Comparison of ENCODE assay signal across 20 mouse cellular contexts in genomic region chr19:28284098-28284569, GRCm38 (mm10).
DNase-seq lines count a peak whose midpoint lies in the region; ATAC-seq and TF ChIP-seq lines count a peak whose summit lies in the region.
"Had no signal": no experiment of that assay in that cellular context is flagged by ENCODE, and none has a peak within 500 bp of the region (broad histone marks: within the 10 kb centered on the region; RNA-seq: fewer than 3 reads in every experiment).

No protein-coding gene starts in this region.

- DNase-seq in embryonic facial prominence, embryonic 10.5 days (ENCODE audit: low spot score), result no peak
- DNase-seq in 3134 (ENCODE audit: extremely low read depth, insufficient read length, low spot score) (peak; percentile 71), NIH3T3 (ENCODE audit: low read depth) (peak; percentile 91)
- no peak for DNase-seq in left cerebral cortex, adult 8-10 months (ENCODE audit: low spot score in 2 of 2)
- DNase-seq in adrenal gland, postnatal 4 days (ENCODE audit: low spot score in 2 of 2), result no peak
- DNase-seq: adrenal gland, adult 8-10 months; adrenal gland, postnatal 36 days; cerebellum, adult 11-12 months; cerebellum, adult 9-10 months; cerebellum, postnatal 36 days; forebrain, postnatal 0 days; heart, postnatal 36 days had no signal

- TF ChIP-seq POLR2A in embryonic fibroblast, embryonic 13.5 days (IDR thresholded peaks at IDR 0.05; ENCODE audit: low read depth, low read length), result no peak

- ATAC-seq in embryonic facial prominence, embryonic 13.5 days (ENCODE audit: insufficient number of reproducible peaks, insufficient read depth, low FRiP score, low TSS enrichment, low read depth), result no peak
- ATAC-seq: forebrain, embryonic 13.5 days; forebrain, postnatal 0 days; hindbrain, embryonic 16.5 days; inflammation-experienced regulatory T-cells, adult 6 months; intestine, postnatal 0 days had no signal

- no peaks in the 10 kb centered on the region for H3K27me3 ChIP-seq in embryonic facial prominence, embryonic 13.5 days
- H3K27me3 ChIP-seq in embryonic facial prominence, embryonic 10.5 days (replicated peaks; ENCODE audit: low read depth, poor library complexity, severe bottlenecking), result no peaks in the 10 kb centered on the region
- H3K27me3 ChIP-seq: forebrain, embryonic 13.5 days; heart, embryonic 13.5 days; hindbrain, embryonic 12.5 days had no signal

- H3K4me3 ChIP-seq in embryonic facial prominence, embryonic 13.5 days, result no peak overlapping the region
- no peak overlapping the region for H3K4me3 ChIP-seq in embryonic facial prominence, embryonic 10.5 days
- H3K4me3 ChIP-seq in embryonic fibroblast, embryonic 13.5 days (ENCODE audit: insufficient read depth, low read length), result no peak overlapping the region
- H3K4me3 ChIP-seq: forebrain, embryonic 13.5 days; heart, embryonic 13.5 days; hindbrain, embryonic 12.5 days had no signal

- H3K9me3 ChIP-seq in embryonic facial prominence, embryonic 13.5 days, result no peaks in the 10 kb centered on the region
- no peaks in the 10 kb centered on the region for H3K9me3 ChIP-seq in embryonic facial prominence, embryonic 10.5 days
- H3K9me3 ChIP-seq: forebrain, embryonic 13.5 days; heart, embryonic 13.5 days; hindbrain, embryonic 12.5 days had no signal

- H3K4me1 ChIP-seq in embryonic facial prominence, embryonic 13.5 days, result peaks cover 12% of the 10 kb centered on the region
- peaks cover 4% of the 10 kb centered on the region; the same call in 1 of the 2 replicates for H3K4me1 ChIP-seq in embryonic facial prominence, embryonic 10.5 days
- H3K4me1 ChIP-seq in embryonic fibroblast, embryonic 13.5 days (ENCODE audit: control insufficient read depth, insufficient read depth, low read length), result peaks cover 19% of the 10 kb centered on the region
- H3K4me1 ChIP-seq: forebrain, embryonic 13.5 days; heart, embryonic 13.5 days; hindbrain, embryonic 12.5 days had no signal

- no peaks in the 10 kb centered on the region for H3K36me3 ChIP-seq in embryonic facial prominence, embryonic 13.5 days
- no peaks in the 10 kb centered on the region for H3K36me3 ChIP-seq in embryonic facial prominence, embryonic 10.5 days (replicated peaks)
- H3K36me3 ChIP-seq: heart, embryonic 13.5 days; hindbrain, embryonic 12.5 days had no signal

- peak overlapping the region; percentile 48; the same call in 1 of the 2 replicates for H3K27ac ChIP-seq in embryonic facial prominence, embryonic 13.5 days
- H3K27ac ChIP-seq in embryonic facial prominence, embryonic 10.5 days (replicated peaks), result no peak overlapping the region
- H3K27ac ChIP-seq in embryonic fibroblast, embryonic 13.5 days (ENCODE audit: insufficient read depth, low read length), result peak overlapping the region; percentile 88
- H3K27ac ChIP-seq: forebrain, embryonic 13.5 days; heart, embryonic 13.5 days; hindbrain, embryonic 12.5 days had no signal

- no peak overlapping the region for H3K9ac ChIP-seq in embryonic facial prominence, embryonic 13.5 days
- H3K9ac ChIP-seq: forebrain, embryonic 13.5 days; forebrain, postnatal 0 days; heart, embryonic 13.5 days; hindbrain, embryonic 12.5 days had no signal

- no peak overlapping the region for H3K4me2 ChIP-seq in embryonic facial prominence, embryonic 13.5 days
- H3K4me2 ChIP-seq: forebrain, embryonic 13.5 days; heart, embryonic 13.5 days; hindbrain, embryonic 12.5 days had no signal

- WGBS in embryonic facial prominence, embryonic 13.5 days, result 59% methylated on average over 7 of the region's 7 CpGs
- 83% methylated on average over 7 of the region's 7 CpGs for WGBS in embryonic facial prominence, embryonic 10.5 days

- no peak for TF ChIP-seq CTCF in embryonic fibroblast, embryonic 13.5 days (IDR thresholded peaks at IDR 0.05; ENCODE audit: borderline replicate concordance, insufficient read depth, low read length)

Comparison
In these comparisons a context has a peak if more than half of its experiments do, and no peak if none do; other contexts are left out.
1. DNase-seq: peak in 3134 (single experiment) and NIH3T3 (single experiment); none in embryonic facial prominence, embryonic 10.5 days (single experiment), left cerebral cortex, adult 8-10 months (0 of 2) and adrenal gland, postnatal 4 days (0 of 2).